In genomic region chr16:37629011-37629410, GRCm38 (mm10) we compare ENCODE assay signal across 24 mouse cellular contexts. TPM values are rescaled to one million over a fixed set of nuclear protein-coding genes. Genes with fewer than 3 reads are reported as not detected.
DNase-seq lines count a peak whose midpoint lies in the region; ATAC-seq and TF ChIP-seq lines count a peak whose summit lies in the region.
"Had no signal": no experiment of that assay in that cellular context is flagged by ENCODE, and none has a peak within 500 bp of the region (broad histone marks: within the 10 kb centered on the region; RNA-seq: fewer than 3 reads in every experiment).

No protein-coding gene starts in this region.

- H3K4me3 ChIP-seq in forebrain, postnatal 0 days (ENCODE audit: low read depth, low read length): no peak overlapping the region
- no peak overlapping the region for H3K4me3 ChIP-seq in forebrain, embryonic 11.5 days (ENCODE audit: low read depth, low read length)
- no peak overlapping the region for H3K4me3 ChIP-seq in neural tube, embryonic 13.5 days
- H3K4me3 ChIP-seq in midbrain, embryonic 16.5 days (ENCODE audit: low read depth, low read length): no peak overlapping the region
- H3K4me3 ChIP-seq: heart, embryonic 15.5 days; intestine, embryonic 15.5 days; layer of hippocampus, adult 2 months; limb, embryonic 13.5 days; liver, embryonic 12.5 days; stomach, embryonic 15.5 days had no signal

- no peaks in the 10 kb centered on the region for H3K9me3 ChIP-seq in forebrain, postnatal 0 days (ENCODE audit: low read length)
- H3K9me3 ChIP-seq in forebrain, embryonic 11.5 days (ENCODE audit: control insufficient read depth, low read length): no peaks in the 10 kb centered on the region
- no peaks in the 10 kb centered on the region for H3K9me3 ChIP-seq in neural tube, embryonic 13.5 days
- no peaks in the 10 kb centered on the region for H3K9me3 ChIP-seq in midbrain, embryonic 16.5 days (replicated peaks; ENCODE audit: control insufficient read depth, low read length, poor library complexity, severe bottlenecking)
- H3K9me3 ChIP-seq: heart, embryonic 15.5 days; intestine, embryonic 15.5 days; limb, embryonic 13.5 days; liver, embryonic 12.5 days; stomach, embryonic 15.5 days had no signal

- 33% methylated on average over 7 of the region's 7 CpGs for WGBS in forebrain, postnatal 0 days
- 79% methylated on average over 7 of the region's 7 CpGs for WGBS in forebrain, embryonic 11.5 days
- WGBS in neural tube, embryonic 13.5 days: 68% methylated on average over 7 of the region's 7 CpGs
- WGBS in midbrain, embryonic 16.5 days: 37% methylated on average over 7 of the region's 7 CpGs

- H3K27ac ChIP-seq in forebrain, postnatal 0 days (ENCODE audit: low read depth, low read length): peak overlapping the region; percentile 21; the same call in 1 of the 2 replicates
- H3K27ac ChIP-seq in forebrain, embryonic 11.5 days (ENCODE audit: low read depth, low read length): no peak overlapping the region
- peak overlapping the region; percentile 59 for H3K27ac ChIP-seq in neural tube, embryonic 13.5 days (replicated peaks)
- peak overlapping the region; percentile 63 for H3K27ac ChIP-seq in midbrain, embryonic 16.5 days (ENCODE audit: low read length)
- H3K27ac ChIP-seq: heart, embryonic 15.5 days; intestine, embryonic 15.5 days; layer of hippocampus, adult 2 months; limb, embryonic 13.5 days; liver, embryonic 12.5 days; stomach, embryonic 15.5 days had no signal

- H3K27me3 ChIP-seq in forebrain, postnatal 0 days (ENCODE audit: insufficient read depth, low read length): no peaks in the 10 kb centered on the region
- no peaks in the 10 kb centered on the region for H3K27me3 ChIP-seq in forebrain, embryonic 11.5 days (ENCODE audit: control insufficient read depth, insufficient read depth, low read length)
- H3K27me3 ChIP-seq in neural tube, embryonic 13.5 days: no peaks in the 10 kb centered on the region
- no peaks in the 10 kb centered on the region for H3K27me3 ChIP-seq in midbrain, embryonic 16.5 days (ENCODE audit: control insufficient read depth, insufficient read depth, low read depth, low read length)
- H3K27me3 ChIP-seq: heart, embryonic 15.5 days; intestine, embryonic 15.5 days; limb, embryonic 13.5 days; liver, embryonic 12.5 days; stomach, embryonic 15.5 days had no signal

- H3K36me3 ChIP-seq in forebrain, postnatal 0 days (ENCODE audit: insufficient read depth): no peaks in the 10 kb centered on the region
- no peaks in the 10 kb centered on the region for H3K36me3 ChIP-seq in forebrain, embryonic 11.5 days (ENCODE audit: control insufficient read depth, insufficient read depth, low read length)
- H3K36me3 ChIP-seq in neural tube, embryonic 13.5 days: no peaks in the 10 kb centered on the region
- no peaks in the 10 kb centered on the region for H3K36me3 ChIP-seq in midbrain, embryonic 16.5 days (ENCODE audit: control insufficient read depth, insufficient read depth, low read length)
- H3K36me3 ChIP-seq: heart, embryonic 15.5 days; intestine, embryonic 15.5 days; limb, embryonic 13.5 days; liver, embryonic 12.5 days; stomach, embryonic 15.5 days had no signal

- H3K4me2 ChIP-seq in forebrain, postnatal 0 days (ENCODE audit: low read depth): no peak overlapping the region
- no peak overlapping the region for H3K4me2 ChIP-seq in forebrain, embryonic 11.5 days (ENCODE audit: low read depth, low read length, severe bottlenecking)
- no peak overlapping the region for H3K4me2 ChIP-seq in neural tube, embryonic 13.5 days
- H3K4me2 ChIP-seq in midbrain, embryonic 16.5 days (ENCODE audit: low read length): no peak overlapping the region
- H3K4me2 ChIP-seq: heart, embryonic 15.5 days; intestine, embryonic 15.5 days; limb, embryonic 13.5 days; liver, embryonic 12.5 days; stomach, embryonic 15.5 days had no signal

- no peaks in the 10 kb centered on the region for H3K4me1 ChIP-seq in forebrain, postnatal 0 days (ENCODE audit: insufficient read depth)
- H3K4me1 ChIP-seq in forebrain, embryonic 11.5 days (replicated peaks; ENCODE audit: control insufficient read depth, insufficient read depth, low read length): no peaks in the 10 kb centered on the region
- H3K4me1 ChIP-seq in neural tube, embryonic 13.5 days (replicated peaks): peaks cover 3% of the 10 kb centered on the region; the same call in 1 of the 2 replicates
- H3K4me1 ChIP-seq in midbrain, embryonic 16.5 days (ENCODE audit: control insufficient read depth, insufficient read depth, low read length): peaks cover 3% of the 10 kb centered on the region; the same call in 1 of the 2 replicates
- H3K4me1 ChIP-seq: heart, embryonic 15.5 days; intestine, embryonic 15.5 days; limb, embryonic 13.5 days; stomach, embryonic 15.5 days had no signal

- H3K9ac ChIP-seq in forebrain, postnatal 0 days: no peak overlapping the region
- H3K9ac ChIP-seq in forebrain, embryonic 11.5 days (ENCODE audit: low read length): no peak overlapping the region
- no peak overlapping the region for H3K9ac ChIP-seq in neural tube, embryonic 13.5 days
- H3K9ac ChIP-seq in midbrain, embryonic 16.5 days (ENCODE audit: low read depth, low read length): no peak overlapping the region
- H3K9ac ChIP-seq: heart, embryonic 15.5 days; intestine, embryonic 15.5 days; limb, embryonic 13.5 days; liver, embryonic 12.5 days; stomach, embryonic 15.5 days had no signal

- peak; percentile 63; the same call in 1 of the 2 replicates for ATAC-seq in forebrain, postnatal 0 days
- no peak for ATAC-seq in forebrain, embryonic 11.5 days (replicated peaks; ENCODE audit: low FRiP score)
- ATAC-seq in neural tube, embryonic 13.5 days (ENCODE audit: low read depth): no peak
- peak; percentile 67; the same call in 1 of the 2 replicates for ATAC-seq in midbrain, embryonic 16.5 days
- ATAC-seq: CD4-positive, CD25-positive, alpha-beta regulatory T cell, adult 4 months; intestine, embryonic 15.5 days; liver, embryonic 12.5 days had no signal

- DNase-seq in forebrain, postnatal 0 days: peak; percentile 34
- no peak for DNase-seq in forebrain, embryonic 11.5 days (ENCODE audit: low spot score)
- no peak for DNase-seq in neural tube, embryonic 10.5 days (ENCODE audit: extremely low spot score, low spot score)
- DNase-seq in kidney, postnatal 4 days: no peak
- no peak for DNase-seq in left cerebral cortex, postnatal 14 days (ENCODE audit: low spot score in 2 of 2)
- DNase-seq: adrenal gland, postnatal 25 days; cerebellum, adult 9-10 months; gastrocnemius, postnatal 36 days; heart, postnatal 4 days; layer of hippocampus, postnatal 36 days; lung, adult 18-20 months; lung, postnatal 10 days; thymus, postnatal 25 days had no signal

- intact Hi-C loops in left cerebral cortex, postnatal 14 days (cut with DNase I): no loop called here

- no peak for TF ChIP-seq CTCF in forebrain, postnatal 0 days (IDR thresholded peaks at IDR 0.05; ENCODE audit: low read depth)

RNA-seq across cellular contexts. Expression of gene Ndufb4, which starts 25.2 kb away (rescaled TPM):
- total RNA-seq in forebrain, postnatal 0 days (2014; rRNA removed): 33.9 and 49.3 TPM in 2 replicates
- polyA plus RNA-seq in forebrain, postnatal 0 days (2015; fragmentation: Nextera tagmentation; extraction: Ambion mirVana): 79.1 and 117 TPM in 2 replicates
- 50.5 and 63.0 TPM in 2 replicates for polyA plus RNA-seq in forebrain, embryonic 11.5 days (2014; fragmentation: Nextera tagmentation; extraction: Ambion mirVana)
- 68.9 and 85.0 TPM in 2 replicates for polyA plus RNA-seq in neural tube, embryonic 13.5 days (2015; fragmentation: Nextera tagmentation; extraction: Ambion mirVana)
- polyA plus RNA-seq in midbrain, embryonic 16.5 days (2015; fragmentation: Nextera tagmentation; extraction: Ambion mirVana): 49.1 and 51.7 TPM in 2 replicates
- 10 to 100 TPM; 73.9 to 77.1 TPM for total RNA-seq in left cerebral cortex, postnatal 14 days (2021)

RNA-seq across cellular contexts. Expression of gene Hgd, which starts 49.1 kb away (rescaled TPM):
- total RNA-seq in forebrain, postnatal 0 days (2014; rRNA removed): not detected in 2 replicates
- 0.44 TPM in 1 of 2 replicates, not detected in the other for polyA plus RNA-seq in forebrain, postnatal 0 days (2015; fragmentation: Nextera tagmentation; extraction: Ambion mirVana)
- 0.28 TPM in 1 of 2 replicates, not detected in the other for polyA plus RNA-seq in forebrain, embryonic 11.5 days (2014; fragmentation: Nextera tagmentation; extraction: Ambion mirVana)
- polyA plus RNA-seq in neural tube, embryonic 13.5 days (2015; fragmentation: Nextera tagmentation; extraction: Ambion mirVana): 0.27 TPM in 1 of 2 replicates, not detected in the other
- 0.19 and 0.34 TPM in 2 replicates for polyA plus RNA-seq in midbrain, embryonic 16.5 days (2015; fragmentation: Nextera tagmentation; extraction: Ambion mirVana)
- not detected for total RNA-seq in left cerebral cortex, postnatal 14 days (2021)
- total RNA-seq: adrenal gland, postnatal 25 days; gastrocnemius, postnatal 36 days; layer of hippocampus, adult 2 months; layer of hippocampus, postnatal 36 days; left cerebral cortex, postnatal 25 days had no signal
- polyA plus RNA-seq: embryonic facial prominence, embryonic 14.5 days had no signal

Comparison
In these comparisons a context has a peak if more than half of its experiments do, and no peak if none do; other contexts are left out.
1. ATAC-seq: peak in forebrain, postnatal 0 days (single experiment) and midbrain, embryonic 16.5 days (single experiment); none in forebrain, embryonic 11.5 days (single experiment) and neural tube, embryonic 13.5 days (single experiment).